Mouse (Mus musculus) kidney, adult 18-20 months (tissue): ENCODE data around the gene Ak1.
A peak's percentile ranks its signal among the peaks of the same experiment; 100 is the strongest.

ENCODE experiments used
- DNase-seq: peaks from one replicate; pipeline ENCODE4 v3.0.0; 2021

Gene Ak1

GRCm38 (mm10) chr2:32601417-32602065, 20.0 kb upstream of the Ak1 start:
- no peak for DNase-seq

DNA sequence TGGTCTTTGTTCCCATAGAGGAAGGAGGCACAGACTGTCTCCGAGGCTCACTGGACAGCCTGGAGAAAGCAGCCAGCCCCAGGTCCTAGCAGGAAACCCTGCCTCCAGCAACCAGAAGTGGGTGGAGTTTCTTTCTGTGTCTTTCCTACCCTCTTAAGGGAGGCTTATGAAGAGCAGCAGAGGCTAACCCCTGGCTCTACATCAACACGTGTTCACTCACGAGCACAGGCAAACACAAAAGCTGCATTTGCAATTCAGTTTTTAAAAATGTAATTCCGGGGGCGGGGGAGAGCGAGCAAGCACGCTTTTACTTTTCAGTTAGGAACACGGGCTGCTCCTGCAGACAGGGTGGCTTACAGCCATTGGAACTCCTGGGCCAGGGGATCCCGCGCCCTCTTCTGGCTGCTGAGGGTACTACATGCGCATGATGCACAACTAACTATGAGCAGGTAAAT, 18.9 kb upstream of the Ak1 start:
- DNase-seq = peak; percentile 94

DNA sequence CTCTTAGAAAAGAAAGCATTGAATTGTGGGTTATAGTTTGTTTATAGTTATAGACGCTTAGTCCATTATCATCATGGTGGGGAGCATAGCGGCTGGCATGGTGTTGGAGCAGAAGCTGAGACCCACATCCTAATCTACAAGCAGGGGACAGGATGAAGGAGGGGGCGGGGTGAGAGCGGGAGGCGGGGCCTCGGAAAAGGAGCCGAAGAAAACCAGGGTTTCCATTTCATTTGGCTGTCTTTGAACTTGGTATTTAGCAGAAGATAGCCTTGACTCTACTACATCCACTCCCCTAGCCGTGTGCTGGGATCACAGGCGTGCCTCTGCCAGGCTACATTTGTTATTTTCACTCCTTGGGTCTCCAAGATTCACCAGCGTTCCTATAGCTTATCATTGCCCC, 16.9 kb upstream of the Ak1 start:
- no peak for DNase-seq

DNA sequence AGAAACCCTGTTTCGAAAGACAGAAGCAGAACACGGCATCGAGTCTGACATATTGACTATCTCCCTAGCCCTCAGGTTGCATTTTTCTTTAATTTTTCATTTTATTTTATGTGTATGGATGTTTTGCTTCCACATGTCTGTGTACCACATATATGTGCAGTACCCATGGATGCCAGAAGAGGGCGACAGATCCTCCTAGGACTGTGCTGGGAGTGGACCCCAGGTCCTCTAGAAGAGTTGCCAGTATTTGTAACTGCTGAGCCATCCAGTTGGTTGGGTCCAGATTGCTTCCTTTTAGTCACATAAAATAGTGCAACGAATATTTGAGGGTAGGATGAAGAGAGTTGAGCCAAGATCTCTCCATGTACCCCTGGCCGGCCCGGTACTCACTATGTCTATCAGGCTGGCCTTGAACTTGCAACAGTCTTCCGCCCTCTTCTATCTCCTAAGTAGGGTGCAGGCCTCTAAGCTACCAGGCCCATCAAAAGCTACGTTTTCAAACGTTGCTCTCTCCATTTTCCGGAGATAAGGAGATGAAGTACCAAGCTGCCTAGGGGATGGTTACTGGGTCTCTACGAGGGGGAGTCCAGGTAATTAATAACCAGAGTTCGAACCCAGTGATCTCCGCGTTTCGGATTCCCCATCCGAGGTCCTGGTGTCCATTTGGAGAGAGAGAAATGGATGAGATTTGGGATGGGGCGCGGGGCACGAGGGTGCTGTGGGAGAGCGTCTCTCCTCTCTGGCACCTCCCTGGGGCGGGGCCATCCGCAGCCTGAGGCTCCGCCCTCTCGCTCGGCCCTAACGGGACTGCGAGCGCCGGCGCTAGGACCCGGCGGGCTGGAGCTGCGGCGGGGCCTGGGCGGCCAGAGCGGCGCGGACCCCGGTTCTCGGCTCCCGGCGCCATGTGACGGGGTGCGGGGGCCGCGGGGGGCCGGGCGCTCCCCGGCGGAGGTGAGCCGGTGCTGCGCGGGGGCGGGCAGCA, 15.1 kb upstream of the Ak1 start:
- peak; percentile 78 for DNase-seq

DNA sequence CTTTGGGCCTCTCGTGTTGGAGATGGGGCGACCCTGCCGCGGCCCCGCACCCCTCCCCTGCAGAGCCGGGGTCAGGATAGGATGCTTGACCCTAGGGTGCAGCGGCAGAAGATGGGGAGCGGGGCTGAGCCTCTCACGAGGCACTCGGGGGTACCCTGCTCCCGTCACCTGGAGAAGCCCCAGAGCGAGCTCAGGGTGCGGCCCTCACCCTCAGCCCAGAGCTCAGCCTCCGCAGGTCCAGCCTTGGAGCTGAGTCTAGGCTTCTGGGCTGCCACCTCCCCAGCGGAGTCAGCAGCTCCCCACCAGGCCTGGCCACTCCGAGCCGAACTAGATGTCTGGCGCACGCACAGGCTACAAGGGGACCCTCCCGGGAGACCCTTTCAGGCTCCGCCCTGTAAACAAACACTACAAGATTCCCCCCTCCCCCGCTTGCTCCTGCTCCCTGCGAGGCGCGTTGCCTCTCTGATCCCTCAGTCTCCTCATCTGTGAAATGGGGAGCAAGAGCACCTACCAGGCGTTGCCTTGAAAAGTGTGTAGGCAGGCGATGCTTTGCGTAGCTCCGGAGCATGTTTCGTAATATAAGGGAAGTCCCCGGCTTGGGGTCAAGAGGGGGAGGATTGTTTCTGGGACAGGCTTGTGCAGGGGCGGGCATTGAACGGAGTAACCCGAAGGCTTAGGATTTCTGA, 14.2 kb upstream of the Ak1 start:
- DNase-seq = no peak

DNA sequence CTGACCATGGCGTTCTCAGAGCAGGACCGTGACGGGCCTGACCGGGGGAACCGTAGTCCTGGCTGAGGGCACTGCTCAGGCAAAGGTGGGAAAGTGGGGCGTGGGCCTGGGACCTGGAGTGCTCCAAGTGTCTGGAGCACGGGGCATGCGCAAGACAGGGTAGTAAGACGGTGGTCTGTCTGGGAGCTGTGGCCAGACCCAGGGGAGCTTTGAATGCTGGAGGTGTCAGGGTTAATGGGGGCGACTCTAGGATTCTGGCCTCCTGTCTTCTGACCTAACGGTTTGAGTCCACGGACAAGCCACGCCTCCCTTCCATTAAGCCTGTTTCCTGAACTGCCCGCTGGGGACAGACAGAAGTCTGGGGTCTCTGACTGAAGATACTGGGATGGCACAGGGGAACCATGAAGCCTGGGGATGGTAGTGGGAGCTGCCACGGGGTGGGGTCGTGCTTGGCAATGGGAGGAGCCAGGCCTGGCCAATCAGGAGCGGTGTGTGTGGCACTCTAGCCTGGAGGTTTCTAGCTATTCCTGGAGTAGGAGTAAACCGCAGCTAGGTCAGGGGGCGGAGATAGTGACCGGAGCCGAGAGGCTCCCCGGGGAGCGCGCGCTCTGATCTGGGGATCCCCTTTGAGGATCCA, 13.3 kb upstream of the Ak1 start:
- DNase-seq = peak; percentile 62

DNA sequence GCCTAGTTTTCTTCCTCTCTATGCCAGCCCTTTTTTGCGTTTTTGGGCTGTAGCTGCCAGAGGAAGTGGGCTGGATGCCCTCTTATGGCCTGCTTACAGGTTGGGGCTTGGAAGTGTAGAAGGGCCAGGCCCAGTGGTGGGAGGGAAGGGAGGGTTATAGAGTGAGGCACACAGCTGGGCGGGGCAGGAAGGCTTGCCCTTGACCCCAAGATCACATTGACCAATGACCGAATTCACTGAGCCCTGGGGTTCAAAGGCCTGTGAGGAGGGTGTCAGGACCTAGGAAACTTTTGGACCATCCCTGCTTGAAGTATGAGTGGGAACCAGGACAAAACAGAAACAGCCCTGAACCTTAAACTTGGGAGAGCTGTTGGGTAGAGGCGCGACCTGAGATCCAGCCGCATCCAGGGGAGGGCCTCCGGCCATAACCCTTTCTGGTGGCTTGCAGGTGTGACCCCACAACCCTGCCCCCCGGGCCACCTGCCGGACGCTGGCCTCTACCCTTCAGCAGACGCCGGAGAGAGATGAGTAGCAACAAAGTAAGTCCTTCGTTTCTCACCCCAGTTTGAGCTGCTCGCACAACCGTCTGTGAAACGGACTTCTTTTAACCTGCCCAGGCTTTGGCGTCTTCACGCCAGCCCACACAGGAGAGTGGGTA, 12.7 kb upstream of the Ak1 start:
- DNase-seq = no peak

DNA sequence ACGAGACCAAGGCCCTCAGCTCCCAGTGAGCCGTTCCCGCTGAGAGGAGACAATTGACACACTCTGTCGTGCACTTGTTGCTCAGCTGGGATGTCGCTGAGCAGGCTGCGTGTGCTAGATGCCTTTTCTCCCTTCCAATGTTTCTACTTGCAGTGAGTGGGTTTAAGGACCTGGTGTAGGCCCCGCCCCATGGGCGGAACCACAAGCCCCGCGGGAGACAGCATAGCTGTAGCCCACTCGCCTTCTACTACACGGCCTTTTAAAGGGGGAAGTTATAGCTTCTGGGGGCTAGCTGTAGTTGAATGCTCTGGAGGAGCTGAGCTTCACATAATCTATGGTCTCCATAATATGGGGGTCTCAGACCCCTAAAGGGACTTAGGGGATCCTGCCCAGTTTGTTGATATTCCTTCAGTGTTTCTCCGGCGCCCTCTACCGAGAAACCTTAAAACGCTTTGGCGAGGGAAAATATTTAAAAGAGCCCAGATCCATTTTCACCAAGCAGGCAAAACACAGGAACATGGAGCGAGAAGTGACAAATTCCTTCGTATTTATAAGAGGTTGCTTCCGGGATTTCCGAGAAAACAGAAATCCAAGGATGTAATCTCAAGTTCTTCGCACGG, 10.8 kb upstream of the Ak1 start:
- peak; percentile 62 for DNase-seq

GRCm38 (mm10) chr2:32612274-32612673, 9.3 kb upstream of the Ak1 start:
- no peak for DNase-seq

DNA sequence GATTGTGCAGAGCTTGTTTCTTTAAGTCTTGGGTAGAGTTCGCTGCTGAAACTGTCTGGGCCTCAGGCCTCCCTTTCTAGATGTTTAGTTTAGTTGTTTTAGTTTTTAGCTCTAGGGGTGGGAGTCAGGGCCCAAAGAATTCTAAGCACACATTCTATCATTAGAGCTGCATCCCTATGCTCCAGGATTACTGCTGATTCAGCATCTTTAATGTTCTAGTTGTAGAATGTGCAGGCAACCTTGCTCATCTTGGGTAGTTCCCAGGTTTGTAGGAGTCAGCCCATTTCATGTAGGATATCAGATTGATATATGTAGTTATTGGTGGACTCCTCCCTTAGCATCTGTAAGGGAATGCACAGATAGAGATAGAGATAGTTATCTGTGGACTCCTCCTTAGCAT, 4.4 kb upstream of the Ak1 start:
- no peak for DNase-seq

DNA sequence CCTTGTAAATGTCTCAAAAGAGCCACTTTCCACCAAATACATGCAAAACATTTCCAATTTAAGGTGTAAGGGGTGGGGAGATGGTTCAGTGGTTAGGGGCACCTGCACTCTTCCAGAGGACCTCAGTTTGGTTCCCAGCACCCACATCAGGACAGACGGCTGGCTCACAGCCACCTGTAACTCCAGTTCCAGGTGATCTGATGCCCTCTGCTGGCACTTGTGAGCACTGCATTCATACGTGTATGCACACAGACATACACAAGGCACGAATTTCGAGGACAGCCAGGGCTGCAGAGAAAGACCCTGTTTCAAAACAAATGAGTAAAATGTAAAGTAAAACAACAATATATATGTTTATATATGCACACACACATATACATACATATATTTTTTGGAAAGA, 4.0 kb upstream of the Ak1 start:
- DNase-seq = no peak

DNA sequence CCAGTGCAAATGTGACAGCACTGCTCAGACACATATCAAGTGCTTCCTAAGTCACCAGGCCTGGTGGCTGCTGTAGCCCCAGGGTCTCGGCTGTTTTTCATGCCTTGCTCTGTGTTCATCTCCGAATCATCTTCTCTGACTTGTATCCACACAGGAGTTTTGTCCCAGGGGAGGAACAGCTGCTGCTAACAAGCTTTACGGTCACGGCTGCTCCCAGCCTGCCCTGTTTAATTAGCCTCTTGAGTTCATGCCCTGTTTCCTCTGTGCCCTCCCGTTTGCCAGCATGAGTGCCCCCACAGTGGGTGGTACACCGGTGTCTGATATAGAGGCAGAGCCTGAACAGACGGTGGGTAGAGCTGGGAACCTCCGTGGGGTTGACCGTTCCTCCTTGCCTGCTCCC, 3.5 kb upstream of the Ak1 start:
- no peak for DNase-seq

- DNase-seq = peak; percentile 55
Measured at GRCm38 (mm10) chr2:32620682-32621516, 659 bp upstream of the Ak1 start.

DNA sequence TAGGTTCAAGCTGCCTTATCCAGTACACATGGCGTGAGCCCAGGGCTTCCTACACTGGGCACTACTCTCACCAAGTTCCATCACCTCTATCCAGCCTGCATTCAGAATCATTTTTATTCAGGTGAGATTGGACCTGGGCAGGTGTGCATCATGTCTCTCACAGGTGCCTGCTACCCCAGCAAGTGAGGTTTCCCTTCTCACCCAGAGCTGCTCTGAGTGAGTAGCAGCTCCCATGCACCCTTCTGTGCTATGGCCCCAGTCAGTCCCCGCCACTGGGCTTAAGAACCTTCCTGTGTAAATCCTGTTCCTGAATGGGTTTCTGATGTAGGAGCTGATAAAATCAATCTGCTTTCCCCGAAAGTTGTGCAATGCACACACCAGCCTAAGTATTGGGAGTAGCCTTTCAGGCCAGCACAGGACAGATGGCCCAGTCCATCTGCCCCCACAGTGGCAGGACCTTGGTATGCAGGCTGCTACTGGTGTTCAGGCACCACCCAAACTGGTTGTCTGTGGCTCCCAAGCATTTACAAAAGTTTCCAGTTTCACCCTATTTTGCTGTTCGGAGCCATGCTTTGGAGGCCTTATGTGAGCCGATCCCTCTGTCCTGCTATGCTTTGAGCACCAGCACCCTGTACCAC, 2.7 kb downstream of the Ak1 start:
- no peak for DNase-seq

- DNase-seq = peak; percentile 74
Measured at GRCm38 (mm10) chr2:32625212-32625872, 3.8 kb downstream of the Ak1 start.

GRCm38 (mm10) chr2:32625873-32626694, 4.5 kb downstream of the Ak1 start:
- DNase-seq = peak; percentile 36

GRCm38 (mm10) chr2:32627266-32628043, 5.9 kb downstream of the Ak1 start:
- DNase-seq = no peak

- DNase-seq = peak; percentile 31
Measured at GRCm38 (mm10) chr2:32628044-32628550, 6.5 kb downstream of the Ak1 start.
